Mouse (Mus musculus) forebrain, embryonic 16.5 days (tissue): Measurements from ENCODE around the gene Sugp1. TPM values are rescaled to one million over a fixed set of nuclear protein-coding genes. Genes with fewer than 3 reads are reported as not detected.
A peak's percentile ranks its signal among the peaks of the same experiment; 100 is the strongest.

Experiments
- ATAC-seq: fragments of 200-750 bp; cut with Nextera tagmentation; 2 replicates; pipeline ENCODE4 v1.8.0; 2017; ENCODE audit warnings: mild to moderate bottlenecking, moderate library complexity
- H3K27ac ChIP-seq: fragments of 300-500 bp; sonication (generic); 2 replicates; pipeline ENCODE4 v1.5.1; 2014; ENCODE audit warnings: low read length, control low read depth
- H3K27me3 ChIP-seq: fragments of 300-500 bp; sonication (generic); replicated peaks from 2 replicates; pipeline ENCODE4 v1.6.1; 2014; ENCODE audit warnings: low read length; ENCODE audit not compliant: control insufficient read depth, insufficient read depth
- H3K36me3 ChIP-seq: fragments of 300-500 bp; sonication (generic); 2 replicates; pipeline ENCODE4 v1.6.1; 2014; ENCODE audit not compliant: control insufficient read depth, insufficient read depth
- H3K4me1 ChIP-seq: fragments of 300-500 bp; sonication (generic); replicated peaks from 2 replicates; pipeline ENCODE4 v1.6.1; 2014; ENCODE audit warnings: low read length; ENCODE audit not compliant: control insufficient read depth, insufficient read depth
- H3K4me2 ChIP-seq: fragments of 300-500 bp; sonication (generic); 2 replicates; pipeline ENCODE4 v1.6.1; 2014; ENCODE audit warnings: mild to moderate bottlenecking, low read length, control low read depth
- H3K4me3 ChIP-seq: fragments of 300-500 bp; sonication (generic); replicated peaks from 2 replicates; pipeline ENCODE4 v1.5.1; 2014; ENCODE audit warnings: mild to moderate bottlenecking, low read length, control low read depth
- H3K9ac ChIP-seq: fragments of 300-500 bp; sonication (generic); replicated peaks from 2 replicates; pipeline ENCODE4 v1.6.1; 2014; ENCODE audit warnings: low read depth, low read length, control low read depth
- H3K9me3 ChIP-seq: fragments of 300-500 bp; sonication (generic); 2 replicates; pipeline ENCODE4 v1.6.1; 2016; ENCODE audit warnings: low read length; ENCODE audit not compliant: control insufficient read depth
- WGBS: fragments of 180-500 bp; shearing (Covaris S2); extraction: QIAGEN DNeasy Blood & Tissue Kit; methylation state at CpG from one replicate; pipeline ENCODE4 v1.1.7; 2014; 5-methylcytosine and 5-hydroxymethylcytosine counted together
- polyA plus RNA-seq: library from polyadenylated mRNA; unstranded; fragments of >200 nt; fragmentation: Nextera tagmentation; extraction: Ambion mirVana; gene quantifications from 2 replicates; pipeline ENCODE4 v1.2.1, GENCODE M21; 2015

Sugp1 gene
- polyA plus RNA-seq, 1 experiment from 2014 or later: 67.5 TPM

DNA sequence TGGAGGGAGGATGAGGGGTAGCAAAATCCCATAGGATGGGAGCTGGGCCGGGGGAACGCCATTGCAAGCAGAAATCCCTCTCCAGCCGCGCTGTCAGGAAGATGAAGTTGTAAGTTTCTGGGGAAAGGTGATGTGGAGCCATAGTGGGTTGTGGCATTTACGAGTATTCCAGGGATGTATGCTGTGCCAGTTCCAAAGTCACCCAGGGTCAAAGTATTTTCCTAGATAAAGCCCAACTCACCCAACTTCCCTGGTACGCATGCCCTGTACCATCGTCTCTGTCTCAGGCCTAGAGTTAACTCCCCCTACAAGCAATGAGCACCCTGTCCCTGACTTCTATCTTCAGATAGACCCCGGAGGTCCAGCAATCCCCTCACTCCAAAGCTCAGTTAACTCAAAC lies 30.5 kb downstream of the Sugp1 start:
- Histone ChIP-seq H3K4me2 (no peak overlapping the region), H3K9me3 (no peaks in the 10 kb centered on the region), H3K27me3 (no peaks in the 10 kb centered on the region), H3K27ac (no peak overlapping the region), H3K9ac (no peak overlapping the region), H3K36me3 (peaks cover 22% of the 10 kb centered on the region), H3K4me3 (no peak overlapping the region), H3K4me1 (no peaks in the 10 kb centered on the region)
- WGBS: 61% methylated on average over 8 of the region's 8 CpGs
- ATAC-seq: no peak

DNA sequence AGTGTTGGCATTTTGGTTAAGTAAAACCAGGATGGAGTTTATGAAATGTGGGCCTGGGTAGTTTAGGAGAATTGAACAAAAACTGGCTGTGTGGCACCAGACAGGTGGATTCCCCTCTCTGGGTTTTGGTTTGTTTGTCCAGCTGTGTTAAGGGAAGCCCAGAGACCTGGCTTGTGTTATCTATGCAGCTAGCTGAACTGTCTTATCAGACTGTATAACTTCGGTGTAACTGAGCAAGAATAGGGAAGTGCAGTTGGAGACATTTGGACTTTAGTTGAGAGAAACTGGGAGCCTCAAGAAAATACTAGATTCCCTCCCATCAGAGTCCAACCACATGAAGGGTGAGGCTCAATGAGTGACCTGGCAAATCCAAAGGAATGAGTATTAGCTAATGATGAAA lies 31.1 kb downstream of the Sugp1 start:
- H3K9ac ChIP-seq: no peak overlapping the region
- H3K27me3 ChIP-seq: no peaks in the 10 kb centered on the region
- H3K27ac ChIP-seq: no peak overlapping the region
- H3K4me3 ChIP-seq: no peak overlapping the region
- H3K4me2 ChIP-seq: no peak overlapping the region
- H3K36me3 ChIP-seq: peaks cover 18% of the 10 kb centered on the region
- 90% methylated on average over 1 of the region's 1 CpGs for WGBS
- ATAC-seq: no peak
- H3K4me1 ChIP-seq: no peaks in the 10 kb centered on the region
- H3K9me3 ChIP-seq: no peaks in the 10 kb centered on the region

DNA sequence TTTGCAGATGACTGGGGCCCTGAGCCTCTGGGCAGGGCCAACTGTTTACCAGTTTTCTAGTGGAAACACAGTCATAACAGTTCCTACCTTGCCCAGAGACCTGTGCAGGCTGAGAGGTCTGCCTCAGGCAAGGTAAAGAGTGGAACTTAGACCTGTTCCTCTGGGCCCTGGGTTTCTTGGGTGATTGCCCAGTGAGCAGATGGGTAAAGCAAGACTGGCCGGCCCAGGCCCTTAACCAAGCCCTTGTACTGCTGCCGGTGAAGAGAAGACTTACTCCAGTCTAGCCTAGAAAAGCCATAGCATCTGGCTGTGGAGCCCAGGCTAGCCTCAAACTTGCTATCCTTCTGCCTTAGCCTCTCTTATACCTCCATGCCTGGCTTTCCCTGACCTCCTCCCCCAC lies 39.4 kb downstream of the Sugp1 start:
- ATAC-seq: no peak
- no peak overlapping the region for H3K4me2 ChIP-seq
- no peaks in the 10 kb centered on the region for H3K36me3 ChIP-seq
- peaks cover 19% of the 10 kb centered on the region for H3K4me1 ChIP-seq
- no peaks in the 10 kb centered on the region for H3K9me3 ChIP-seq
- no peak overlapping the region for H3K27ac ChIP-seq
- H3K9ac ChIP-seq: no peak overlapping the region
- no peak overlapping the region for H3K4me3 ChIP-seq
- 98% methylated on average over 2 of the region's 2 CpGs for WGBS
- peaks cover 48% of the 10 kb centered on the region for H3K27me3 ChIP-seq

DNA sequence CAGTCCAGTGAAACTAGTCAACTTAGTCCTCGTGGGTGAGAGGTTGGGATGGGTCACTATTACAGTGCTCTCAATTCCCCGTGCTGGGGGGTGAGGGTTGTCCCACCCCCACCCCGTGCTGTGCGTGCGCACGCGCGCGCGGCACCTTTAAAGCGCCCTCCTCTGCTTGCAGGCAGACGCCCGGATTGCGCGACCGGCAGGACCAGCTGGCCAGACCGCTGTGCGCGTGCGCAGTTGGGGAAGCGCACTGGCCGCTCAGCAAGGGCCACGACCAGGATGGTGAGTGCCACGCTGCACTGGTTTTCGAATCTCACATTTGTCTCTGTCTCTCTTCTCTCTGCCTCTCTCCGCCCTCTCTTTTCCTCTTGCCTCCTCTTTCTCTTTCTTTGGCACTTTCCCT lies 40.7 kb downstream of the Sugp1 start, which contains the start of gene Hapln4:
TSS of gene Hapln4 (plus strand) at position 173 of the 400 bp plus-strand sequence.
- no peak for ATAC-seq
- WGBS: 0% methylated on average over 26 of the region's 26 CpGs
- Histone ChIP-seq H3K27ac (no peak within 1 kb of the TSS), H3K9me3 (no peaks in the 10 kb centered on the region), H3K9ac (peak within 1 kb of the TSS; percentile 26), H3K27me3 (peaks cover 60% of the 10 kb centered on the region), H3K4me1 (peaks cover 27% of the 10 kb centered on the region), H3K36me3 (no peaks in the 10 kb centered on the region), H3K4me3 (peak within 1 kb of the TSS; percentile 46), H3K4me2 (peak within 1 kb of the TSS; percentile 86)

GRCm38 (mm10) chr8:70084191-70085065 lies 41.8 kb downstream of the Sugp1 start:
- H3K4me1 ChIP-seq: peaks cover 27% of the 10 kb centered on the region
- no peak for ATAC-seq

GRCm38 (mm10) chr8:70086151-70086550 lies 43.5 kb downstream of the Sugp1 start:
- H3K4me2 ChIP-seq: no peak overlapping the region
- peaks cover 27% of the 10 kb centered on the region for H3K4me1 ChIP-seq
- WGBS: 31% methylated on average over 1 of the region's 1 CpGs
- no peaks in the 10 kb centered on the region for H3K36me3 ChIP-seq
- H3K4me3 ChIP-seq: no peak overlapping the region
- H3K9ac ChIP-seq: no peak overlapping the region
- ATAC-seq: no peak
- H3K27me3 ChIP-seq: peaks cover 68% of the 10 kb centered on the region
- no peak overlapping the region for H3K27ac ChIP-seq
- no peaks in the 10 kb centered on the region for H3K9me3 ChIP-seq

More at GRCm38 (mm10) chr8:70084191-70085065, 41.8 kb downstream of the Sugp1 start:
- Histone ChIP-seq H3K9ac (peak overlapping the region; percentile 26), H3K27me3 (peaks cover 68% of the 10 kb centered on the region), H3K36me3 (no peaks in the 10 kb centered on the region), H3K27ac (no peak overlapping the region), H3K4me2 (peak overlapping the region; percentile 86), H3K9me3 (no peaks in the 10 kb centered on the region), H3K4me3 (peak overlapping the region; percentile 46)
- under 1% methylated on average over 71 of the region's 71 CpGs for whole genome bisulfite sequencing

DNA sequence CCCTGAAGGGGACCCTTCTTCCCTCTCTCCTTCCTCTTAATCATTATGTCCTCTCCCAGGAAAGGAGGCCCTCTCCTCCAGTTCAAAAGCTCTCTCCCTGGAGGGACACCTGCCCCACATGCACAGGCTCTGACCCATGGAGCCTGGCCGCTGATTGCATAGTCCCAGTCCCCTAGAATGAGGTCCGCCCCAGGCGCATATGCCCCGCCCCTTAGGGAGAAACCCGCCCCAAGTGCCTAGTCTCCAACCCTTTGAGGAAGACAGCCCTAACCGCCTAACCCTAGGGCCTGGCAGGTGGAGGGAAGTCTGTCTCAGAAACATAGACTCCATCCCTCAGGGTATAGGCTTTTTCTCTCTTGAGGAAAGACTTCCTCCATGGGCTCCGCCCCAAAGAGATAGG lies 44.6 kb downstream of the Sugp1 start:
- no peak for ATAC-seq
- H3K4me3 ChIP-seq: no peak overlapping the region

DNA sequence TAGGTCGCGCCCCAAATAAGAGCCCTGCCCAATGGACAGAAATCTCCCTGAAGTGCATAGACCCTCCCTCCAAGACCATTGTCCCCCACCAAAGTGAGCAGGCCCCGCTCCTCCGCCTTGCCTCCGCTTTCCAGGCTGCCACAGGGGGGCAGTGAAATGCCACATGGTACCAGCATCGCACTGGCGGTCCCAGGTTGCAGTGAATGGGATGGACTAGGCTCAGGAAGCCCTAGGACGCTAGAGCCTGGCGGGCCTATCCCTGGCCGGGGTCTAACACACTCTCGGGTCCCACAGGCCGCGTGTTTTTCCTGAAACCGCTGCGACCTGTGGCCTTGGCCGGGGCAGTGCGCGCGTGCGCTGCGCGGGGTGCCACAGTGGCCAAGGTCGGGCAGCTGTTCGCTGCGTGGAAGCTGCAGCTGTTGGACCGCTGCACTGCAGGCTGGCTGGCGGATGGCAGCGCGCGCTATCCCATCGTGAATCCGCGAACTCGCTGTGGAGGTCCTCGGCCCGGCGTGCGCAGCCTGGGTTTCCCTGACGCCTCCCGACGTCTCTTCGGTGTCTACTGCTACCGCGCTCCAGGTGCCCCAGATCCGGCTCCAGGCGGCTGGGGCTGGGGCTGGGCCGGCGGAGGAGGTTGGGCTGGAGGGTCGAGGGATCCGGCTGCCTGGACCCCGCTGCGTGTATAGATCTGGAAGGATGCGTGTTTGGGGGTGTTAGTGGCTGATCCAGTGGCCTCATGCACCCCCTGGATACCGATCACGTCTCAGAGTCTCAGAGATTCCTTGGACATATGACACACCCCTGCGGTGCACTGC lies 45.4 kb downstream of the Sugp1 start:
- Histone ChIP-seq H3K4me3 (peak overlapping the region; percentile 53), H3K27me3 (peaks cover 56% of the 10 kb centered on the region), H3K9ac (peak overlapping the region; percentile 51), H3K36me3 (no peaks in the 10 kb centered on the region), H3K4me2 (peak overlapping the region; percentile 95), H3K27ac (no peak overlapping the region), H3K4me1 (peaks cover 27% of the 10 kb centered on the region), H3K9me3 (no peaks in the 10 kb centered on the region)
- WGBS: 3% methylated on average over 56 of the region's 56 CpGs
- ATAC-seq: peak; percentile 80

More for the DNA sequence above, 44.6 kb downstream of the Sugp1 start:
- Histone ChIP-seq H3K4me1 (peaks cover 27% of the 10 kb centered on the region), H3K36me3 (no peaks in the 10 kb centered on the region), H3K27me3 (peaks cover 61% of the 10 kb centered on the region), H3K9ac (no peak overlapping the region), H3K4me2 (no peak overlapping the region), H3K27ac (no peak overlapping the region), H3K9me3 (no peaks in the 10 kb centered on the region)
- 5% methylated on average over 7 of the region's 7 CpGs for WGBS

- Histone ChIP-seq H3K27ac (no peak overlapping the region), H3K4me2 (no peak overlapping the region), H3K4me1 (peaks cover 13% of the 10 kb centered on the region), H3K4me3 (no peak overlapping the region), H3K27me3 (peaks cover 43% of the 10 kb centered on the region), H3K36me3 (peaks cover 8% of the 10 kb centered on the region; the same call in 1 of the 2 replicates), H3K9me3 (no peaks in the 10 kb centered on the region), H3K9ac (no peak overlapping the region)
- no peak; the same call in 1 of the 2 replicates for ATAC-seq
- WGBS: 50% methylated on average over 9 of the region's 9 CpGs
These were observed 46.8 kb downstream of the Sugp1 start for GRCm38 (mm10) chr8:70089296-70089960.
